Mouse (Mus musculus) layer of hippocampus, postnatal 14 days (tissue): ENCODE data around the gene Arnt. TPM values are rescaled to one million over a fixed set of nuclear protein-coding genes. Genes with fewer than 3 reads are reported as not detected.

Source experiments
- DNase-seq, 2 experiments: peaks; one replicate each; pipeline ENCODE4 v3.0.0; 2021 to 2022; ENCODE audit warnings: low spot score in 2 of 2, mixed read lengths in 1 of 2
- total RNA-seq, 2 experiments: library from RNA; stranded (reverse); gene quantifications; 2 replicates each; pipeline ENCODE4 v1.2.3; 2021

Gene Arnt
- total RNA-seq, 2 experiments from 2014 or later: 35.7 to 36.9 TPM

DNA sequence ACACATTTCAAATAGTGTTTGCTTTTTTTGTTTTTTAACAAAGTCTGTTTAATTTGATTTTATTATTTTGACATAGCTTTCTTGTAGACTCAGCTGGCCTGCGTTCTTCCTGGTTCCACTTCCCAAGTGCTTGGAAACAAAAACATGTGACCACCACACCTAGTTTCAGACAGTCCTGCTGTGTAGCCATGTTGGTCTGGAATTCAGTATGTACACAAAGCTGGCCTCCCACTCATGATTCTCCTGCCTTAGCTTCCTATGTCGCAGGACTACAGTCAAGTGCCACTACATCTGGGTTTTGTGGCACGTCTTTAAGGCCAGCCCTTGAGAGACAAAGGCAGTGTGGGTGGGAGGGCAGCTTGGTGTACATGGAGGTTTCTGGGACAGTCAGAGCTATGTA, 16.7 kb downstream of the Arnt start:
- DNase-seq: no peak

DNA sequence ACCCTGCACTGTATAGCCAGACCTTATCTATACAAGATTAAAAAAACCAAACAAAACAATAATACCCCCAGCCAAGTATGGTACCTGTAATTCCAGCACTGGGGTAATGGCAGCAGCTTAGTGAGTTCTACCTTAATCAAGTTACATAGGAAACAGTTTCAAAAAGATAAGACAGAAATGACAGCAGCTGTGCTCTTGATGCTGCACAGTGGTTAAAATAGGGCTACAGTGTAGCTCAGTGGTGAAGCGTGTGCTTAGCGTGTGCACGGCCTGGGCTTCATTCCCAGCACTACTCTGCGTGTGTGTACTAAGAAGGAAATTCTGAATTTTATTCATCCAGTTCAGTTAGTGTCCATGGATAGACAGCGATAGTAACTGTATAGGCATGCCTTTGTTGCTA, 22.2 kb downstream of the Arnt start:
- DNase-seq: no peak

DNA sequence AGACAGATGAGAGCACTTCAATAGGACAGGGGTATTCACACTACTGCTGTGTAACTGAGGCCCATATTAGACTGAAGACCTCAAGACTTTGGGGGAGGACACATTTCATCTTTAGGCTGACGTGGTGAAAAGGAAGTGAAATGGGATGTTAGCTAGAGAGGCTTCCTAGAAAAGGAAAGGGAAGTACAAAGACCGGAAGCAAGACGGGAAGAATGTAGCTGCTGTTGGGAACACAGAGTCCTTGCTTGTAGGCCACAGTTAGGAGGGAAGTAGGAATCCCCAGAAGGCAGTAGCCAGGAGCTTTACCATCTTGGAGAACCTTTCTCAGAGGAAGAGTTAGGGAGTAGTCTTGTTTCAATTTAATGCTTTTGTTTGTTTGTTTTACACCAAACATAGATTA, 23.6 kb downstream of the Arnt start:
- no peak for DNase-seq

DNA sequence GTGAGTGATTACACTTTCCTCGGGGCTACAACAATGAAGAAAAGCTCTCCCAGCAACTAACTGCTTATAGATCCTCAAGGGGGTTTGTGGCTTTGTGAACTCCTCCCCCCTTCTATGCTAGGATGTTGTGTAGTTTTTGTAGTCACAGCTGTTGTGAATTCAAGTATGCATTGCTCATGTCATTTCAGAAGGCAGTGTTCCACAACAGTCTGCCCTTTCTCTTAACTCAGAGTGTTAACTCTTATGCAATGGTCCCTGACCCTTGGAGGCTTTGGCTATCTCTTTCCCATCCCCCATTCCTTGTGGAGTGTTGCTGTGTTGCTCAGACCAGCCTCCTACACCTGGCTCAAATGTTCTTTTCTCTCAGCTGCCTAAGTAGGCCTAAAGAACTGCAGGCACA, 25.2 kb downstream of the Arnt start:
- no peak for DNase-seq

DNA sequence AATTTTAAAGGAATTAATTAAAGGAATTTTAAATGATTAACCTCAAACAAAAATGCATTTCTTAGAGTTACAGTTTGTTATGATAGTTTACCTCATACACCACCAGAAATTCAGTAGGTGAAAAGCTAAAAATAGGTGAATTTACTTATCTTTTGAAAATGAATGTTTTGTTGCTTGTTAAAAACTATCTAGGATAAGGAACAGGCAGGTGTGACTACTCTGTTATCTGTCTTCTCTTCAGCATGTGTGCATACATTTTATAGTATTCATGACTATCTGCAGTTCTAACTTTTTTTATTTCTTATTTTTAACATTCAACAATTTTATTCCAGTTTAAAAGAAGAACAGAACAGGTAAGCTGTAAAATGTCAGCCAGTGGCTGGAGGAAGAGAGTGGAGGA, 29.7 kb downstream of the Arnt start:
- DNase-seq: no peak

DNA sequence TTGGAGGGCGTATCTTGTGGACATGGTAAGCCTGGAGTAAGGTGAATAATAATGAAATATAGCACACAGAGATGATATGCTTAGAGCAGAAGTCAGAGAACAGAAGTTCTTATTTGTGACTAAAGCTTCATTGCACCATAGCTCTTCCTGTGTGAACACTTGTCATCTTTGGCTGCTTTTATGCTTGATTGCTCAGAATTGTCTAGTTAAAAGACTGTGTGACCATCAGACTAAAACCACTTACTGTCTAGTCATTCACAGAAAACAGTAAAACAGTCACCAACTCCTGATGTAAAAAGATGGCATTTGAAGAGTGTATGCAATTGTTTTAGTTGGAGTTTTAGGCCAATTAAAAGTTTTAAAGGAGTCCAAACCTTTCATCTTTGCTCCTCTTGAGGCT, 44.8 kb downstream of the Arnt start:
- DNase-seq: no peak

DNA sequence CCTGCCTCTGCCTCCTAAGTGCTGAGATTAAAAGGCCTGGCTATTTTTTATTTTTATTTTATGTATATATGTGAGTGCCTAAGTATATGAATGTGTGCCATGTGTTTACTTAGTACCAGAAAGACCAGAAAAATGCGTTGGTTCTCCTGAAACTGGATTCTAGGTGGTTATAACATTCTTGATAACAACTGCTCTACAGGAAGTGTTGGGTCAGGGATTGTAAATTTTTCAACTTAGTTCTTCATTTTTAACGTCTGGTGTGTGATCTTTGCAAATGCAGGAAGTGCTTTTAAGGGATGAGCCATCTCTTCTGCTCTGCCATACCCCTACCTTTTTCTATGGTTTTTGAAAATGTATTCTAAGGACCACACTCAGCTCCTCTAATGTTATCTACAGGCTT, 52.2 kb downstream of the Arnt start:
- no peak for DNase-seq

DNA sequence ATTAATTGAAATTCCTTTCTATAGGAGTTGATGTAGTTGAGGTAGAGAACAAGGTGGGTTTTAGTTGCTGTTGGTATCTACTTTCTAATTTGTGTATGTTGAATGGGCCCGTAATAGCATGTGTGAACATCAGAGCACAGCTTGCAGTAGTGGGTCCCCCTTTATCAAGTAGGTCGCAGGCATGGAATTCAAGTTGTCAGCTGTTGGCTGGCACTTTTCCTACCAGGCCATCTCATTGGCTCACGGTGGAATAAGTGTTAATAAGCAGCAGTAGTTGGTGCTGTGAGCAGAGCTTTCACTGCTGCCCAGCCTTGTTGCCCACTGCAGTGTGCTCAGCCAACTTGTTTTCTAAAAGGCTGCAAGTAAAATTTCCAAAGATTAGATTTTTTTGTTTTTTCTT, 54.5 kb downstream of the Arnt start:
- DNase-seq: no peak

DNA sequence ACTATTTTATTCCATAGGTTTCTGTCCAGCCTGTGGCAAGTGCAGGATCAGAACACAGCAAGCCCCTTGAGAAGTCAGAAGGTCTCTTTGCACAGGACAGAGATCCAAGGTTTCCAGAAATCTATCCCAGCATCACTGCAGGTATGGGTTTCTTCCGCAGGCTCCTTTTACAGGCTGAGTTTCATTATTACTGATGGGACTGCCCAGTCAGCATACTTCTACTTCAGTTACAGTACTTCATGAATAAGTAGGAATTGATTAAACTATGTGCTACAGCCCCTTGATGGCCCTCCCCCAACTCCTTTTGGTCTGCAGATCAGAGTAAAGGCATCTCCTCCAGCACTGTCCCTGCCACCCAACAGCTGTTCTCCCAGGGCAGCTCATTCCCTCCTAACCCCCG, 56.0 kb downstream of the Arnt start:
- no peak for DNase-seq

DNA sequence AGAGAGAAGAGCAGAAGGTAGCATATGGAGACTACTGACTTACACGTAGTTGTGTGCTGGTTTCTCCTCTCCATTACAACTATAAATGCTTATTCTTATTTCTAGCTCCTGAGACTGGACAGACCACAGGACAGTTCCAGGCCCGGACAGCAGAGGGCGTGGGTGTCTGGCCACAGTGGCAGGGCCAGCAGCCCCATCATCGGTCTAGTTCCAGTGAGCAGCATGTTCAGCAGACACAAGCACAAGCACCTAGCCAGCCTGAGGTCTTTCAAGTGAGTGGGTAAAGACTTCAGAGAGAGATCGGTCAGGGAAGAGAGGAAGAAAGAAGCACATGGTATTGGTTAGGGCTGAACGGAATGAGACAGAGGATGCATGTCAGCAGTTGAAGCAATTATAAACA, 60.2 kb downstream of the Arnt start:
- DNase-seq: peak; percentile 34 to 36

DNA sequence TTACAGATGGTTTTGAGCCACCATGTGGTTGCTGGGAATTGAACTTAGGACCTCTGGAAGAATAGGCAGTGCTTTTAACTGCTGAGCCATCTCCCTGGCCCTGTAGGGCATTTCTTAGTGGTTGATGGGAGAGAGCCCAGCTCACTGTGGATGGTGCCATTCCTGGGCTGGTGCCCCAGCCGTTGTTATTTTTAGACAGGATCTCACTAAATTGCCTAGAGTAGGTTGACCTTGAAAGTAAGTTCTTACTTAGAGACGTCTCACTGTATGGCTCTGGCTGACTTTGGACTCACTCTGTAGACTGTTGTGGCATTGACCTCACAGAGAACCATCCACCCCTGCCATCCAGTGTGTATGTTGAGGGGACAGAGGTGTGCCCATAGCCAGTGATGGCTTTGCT, 64.0 kb downstream of the Arnt start:
- no peak for DNase-seq

DNA sequence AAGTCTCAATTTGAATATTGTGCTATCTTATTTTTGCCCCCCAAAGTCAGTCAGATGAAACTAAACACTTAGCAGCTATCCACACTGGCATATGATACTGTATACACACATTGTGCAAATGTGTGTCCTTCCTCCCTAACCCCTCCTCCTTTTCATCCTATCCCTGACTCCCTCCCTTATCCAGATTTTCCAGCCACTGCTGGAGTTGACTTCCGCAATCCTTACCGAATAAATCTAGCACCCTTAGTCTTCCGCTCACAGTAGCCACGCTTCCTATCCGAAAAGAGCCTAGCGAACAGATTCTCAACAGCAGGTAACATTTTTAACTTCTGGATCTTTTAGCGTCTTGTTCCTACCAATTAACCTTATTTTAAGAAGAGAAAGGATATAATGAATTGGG, 64.8 kb downstream of the Arnt start, which contains the start of gene Ctsk:
TSS of gene Ctsk (plus strand) at position 233 of the 400 bp plus-strand sequence.
- no peak for DNase-seq

DNA sequence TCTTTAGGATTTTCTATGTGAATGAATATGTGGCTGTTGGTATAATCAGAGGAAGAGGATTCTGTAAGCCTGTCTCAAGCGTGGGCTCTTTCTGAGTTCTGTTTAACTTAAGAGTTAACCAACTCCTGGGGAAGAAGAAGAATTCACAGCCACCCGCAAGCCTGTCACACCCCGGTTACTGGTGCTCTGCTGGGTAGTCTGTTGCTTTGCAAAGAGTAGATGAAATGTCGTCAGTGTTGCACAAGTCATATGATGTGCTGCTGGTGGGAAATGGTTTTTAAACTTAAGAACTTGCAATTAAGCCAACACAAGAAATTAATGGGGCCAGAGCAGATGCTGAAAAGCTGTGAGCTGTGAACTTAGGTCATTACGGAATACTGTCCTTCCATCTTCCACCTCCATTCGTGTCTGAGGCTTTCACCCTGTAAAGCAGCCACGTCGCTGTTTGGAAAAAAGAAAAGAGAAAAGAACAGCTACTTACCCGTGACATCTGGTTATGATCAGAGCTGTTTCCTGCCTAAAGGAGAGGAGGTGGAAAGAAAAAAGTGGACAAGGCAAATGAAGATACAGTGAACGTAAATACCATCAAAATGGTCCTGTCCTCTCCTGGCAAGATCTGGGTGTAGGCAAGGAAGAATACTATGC, 65.4 kb downstream of the Arnt start:
- DNase-seq: no peak

DNA sequence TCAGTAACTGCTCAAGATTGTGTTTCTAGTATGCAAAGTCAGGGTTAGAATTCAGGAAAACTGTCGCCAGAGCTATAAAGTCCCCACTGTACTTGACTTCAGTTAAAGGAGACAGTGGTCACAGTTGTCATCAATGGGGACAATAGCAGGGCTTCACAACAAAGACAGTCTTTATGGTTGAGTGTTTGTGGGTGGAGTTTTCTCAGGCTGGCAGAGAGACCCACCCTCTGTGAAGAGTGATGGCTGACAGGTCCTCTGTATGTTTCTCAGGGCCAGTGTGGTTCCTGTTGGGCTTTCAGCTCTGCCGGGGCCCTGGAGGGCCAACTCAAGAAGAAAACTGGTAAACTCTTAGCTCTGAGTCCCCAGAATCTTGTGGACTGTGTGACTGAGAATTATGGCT, 68.1 kb downstream of the Arnt start:
- DNase-seq: no peak

DNA sequence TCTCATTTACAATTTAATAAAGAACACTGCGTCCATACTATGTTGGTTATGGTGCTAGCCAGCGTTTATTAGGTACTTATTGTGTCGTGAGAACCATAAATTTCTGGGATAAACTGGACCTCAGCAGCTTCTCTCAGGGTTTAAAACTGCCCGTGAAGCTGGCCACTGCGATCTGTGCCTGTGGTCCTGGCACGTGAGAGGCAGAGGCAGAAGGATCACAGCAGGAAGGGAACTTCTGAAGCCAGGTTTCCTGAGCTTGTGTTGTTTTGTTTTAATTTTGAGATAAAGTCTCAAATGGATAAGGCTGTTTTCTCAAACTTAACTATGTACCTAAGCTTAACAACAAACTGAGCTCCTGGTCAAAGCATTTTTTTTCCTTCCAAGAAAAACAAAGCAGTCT, 75.2 kb downstream of the Arnt start:
- DNase-seq: no peak

DNA sequence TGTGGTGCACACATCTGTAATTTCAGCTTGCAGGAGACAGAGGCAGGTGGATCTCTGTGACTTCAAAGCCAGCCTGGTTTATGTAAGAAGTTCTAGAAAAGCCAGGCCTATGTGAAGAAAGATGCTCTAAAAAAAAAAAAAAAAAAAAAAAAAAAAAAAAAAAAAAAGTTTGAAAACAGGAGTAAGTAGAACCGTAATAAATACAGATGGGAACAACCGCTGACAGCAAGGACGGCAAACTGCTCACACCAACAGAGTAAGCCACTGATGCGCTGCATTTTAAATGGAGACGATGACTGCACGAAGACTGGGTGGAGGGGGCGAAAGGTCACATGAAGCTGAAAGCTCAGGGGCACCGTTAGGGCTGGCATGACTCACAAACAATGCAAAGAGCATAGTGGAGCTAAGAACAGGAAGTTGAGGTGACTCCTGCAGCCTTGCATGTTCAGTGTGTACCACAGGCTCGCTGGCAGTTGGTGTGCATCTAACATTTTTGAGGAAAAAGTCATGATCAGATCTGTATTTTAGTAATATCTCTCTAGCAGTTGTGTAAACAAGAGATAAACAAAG, 77.5 kb downstream of the Arnt start:
- no peak for DNase-seq

DNA sequence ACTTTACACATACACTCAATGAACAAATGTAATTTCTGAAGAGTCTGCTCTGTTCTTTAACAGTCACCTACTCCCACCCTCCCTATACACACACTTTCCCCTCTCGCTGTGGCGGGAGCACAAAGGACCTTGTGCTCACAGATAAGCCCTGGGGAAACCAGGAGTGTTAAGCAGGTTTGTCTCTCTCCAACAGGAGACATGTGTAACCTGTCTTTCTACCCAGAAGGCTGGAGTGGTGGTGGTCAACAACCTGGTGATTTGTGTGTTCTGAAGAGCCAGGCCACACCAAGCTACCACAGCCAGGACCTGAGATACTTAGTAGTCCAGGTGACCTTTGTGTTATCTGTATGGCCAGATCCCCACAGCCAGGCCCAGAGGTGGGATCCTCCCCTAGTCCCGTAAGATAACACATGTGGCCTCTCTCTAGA, 82.4 kb downstream of the Arnt start:
- DNase-seq: no peak

DNA sequence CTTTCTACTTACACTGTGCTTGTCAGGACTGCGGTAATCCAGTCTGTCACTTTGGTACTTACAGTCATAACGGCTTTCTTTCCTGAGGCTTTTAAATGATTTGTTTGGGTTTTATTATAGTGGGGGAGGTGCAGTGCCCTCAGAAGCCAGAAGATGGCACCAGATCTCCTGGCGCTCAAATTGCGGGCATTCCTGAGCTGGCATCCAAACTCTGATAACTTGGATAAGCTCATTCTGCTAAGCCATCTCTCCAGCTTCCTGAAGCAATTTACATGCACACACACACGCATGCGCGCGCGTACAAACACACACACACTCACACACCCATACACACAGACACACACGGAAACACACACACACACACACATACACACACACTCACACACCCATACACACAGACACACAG, 83.3 kb downstream of the Arnt start:
- DNase-seq: peak; percentile 68 to 82

DNA sequence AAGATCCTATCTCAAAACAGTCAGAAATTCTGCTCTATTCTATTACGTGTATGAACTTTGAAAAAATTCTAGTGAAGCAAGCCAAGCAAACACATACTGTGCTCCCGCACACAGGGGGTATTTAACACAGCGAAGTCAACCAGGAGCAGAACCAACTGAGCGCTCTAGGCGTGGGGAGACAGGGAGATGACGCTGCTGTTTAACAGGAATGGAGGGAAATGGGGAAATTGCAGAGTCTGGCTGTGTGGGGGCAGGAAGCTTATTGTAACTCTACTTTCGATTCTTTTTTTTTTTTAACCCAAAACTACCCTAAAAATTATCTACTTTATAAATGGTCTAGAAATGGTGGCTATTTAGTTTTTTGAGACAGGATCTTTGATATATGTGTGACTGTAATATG, 84.7 kb downstream of the Arnt start:
- DNase-seq: peak in 1 of 2 experiments; percentile 36

DNA sequence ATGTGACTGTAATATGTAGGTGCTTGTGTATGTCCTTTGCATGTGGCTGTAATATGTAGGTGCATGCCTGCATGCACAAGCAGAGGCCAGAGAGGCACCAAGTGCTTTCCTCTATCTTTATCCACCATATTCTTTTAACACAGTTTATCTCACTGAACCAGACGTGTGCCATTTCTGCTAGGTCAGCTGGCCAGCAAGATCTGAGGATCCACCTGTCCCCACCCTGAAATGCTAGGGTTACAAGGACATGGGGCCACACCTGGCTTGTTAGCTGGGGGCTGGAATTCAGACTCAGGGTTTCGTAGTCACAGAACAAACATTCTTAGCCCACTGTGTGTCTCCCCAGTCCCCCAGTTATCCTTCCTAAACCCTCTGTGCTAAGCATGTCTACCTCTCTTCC, 85.1 kb downstream of the Arnt start:
- DNase-seq: no peak

DNA sequence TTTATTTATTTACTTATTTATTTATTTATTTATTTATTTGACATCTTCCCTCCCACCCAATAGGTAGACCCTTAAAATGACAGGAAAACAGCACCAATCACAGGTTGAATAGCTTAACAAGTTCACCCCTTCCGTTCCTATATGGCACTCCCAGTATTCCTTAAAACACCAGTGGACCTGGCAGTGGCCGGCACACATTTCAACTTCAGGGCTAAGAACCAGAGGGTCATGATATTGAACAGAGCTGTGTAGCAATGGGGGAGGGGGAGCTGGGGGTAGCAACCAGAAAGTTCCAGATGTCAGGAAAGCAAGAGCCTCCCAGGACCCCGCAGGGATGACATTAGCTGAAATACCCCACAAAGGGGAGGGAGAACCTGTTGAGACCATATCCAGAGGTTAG, 85.9 kb downstream of the Arnt start:
- DNase-seq: no peak

DNA sequence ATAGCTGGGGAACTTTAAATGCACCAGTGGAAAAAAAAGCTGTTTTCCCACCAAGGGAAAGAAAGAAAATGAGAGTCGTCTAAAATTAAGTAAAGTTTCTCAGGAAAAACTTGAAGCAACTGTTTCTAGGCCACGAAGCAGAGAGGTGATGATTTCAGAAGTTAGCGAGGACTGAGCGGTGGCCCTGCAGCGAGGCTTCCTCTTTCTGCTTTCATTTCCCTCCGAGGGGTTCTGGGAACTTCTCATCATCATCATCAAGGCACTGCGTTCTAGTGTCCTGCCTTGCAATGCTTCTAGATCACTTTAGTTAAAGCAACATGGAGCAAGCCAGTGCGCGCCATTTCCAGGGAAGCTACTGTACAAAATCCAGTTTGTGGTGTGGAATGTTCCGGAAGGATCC, 87.0 kb downstream of the Arnt start:
- no peak for DNase-seq

DNA sequence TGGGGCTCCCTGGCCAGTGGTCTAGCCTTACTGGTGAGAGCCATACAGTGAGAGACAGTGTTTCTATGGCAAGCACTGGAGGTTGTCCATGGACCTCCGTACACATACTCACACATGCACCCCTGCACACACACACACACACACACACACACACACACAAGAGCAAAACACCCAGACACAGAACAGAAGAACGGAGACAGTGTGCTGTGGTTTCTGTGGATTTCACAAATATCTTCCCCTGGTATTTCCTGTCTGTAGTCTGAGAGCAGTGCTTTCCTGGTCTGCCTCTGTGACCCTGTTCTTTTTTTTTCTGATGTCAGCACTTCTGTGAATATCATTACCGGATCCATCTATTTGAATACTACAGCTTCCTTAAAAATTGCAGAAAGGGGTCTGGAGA, 89.5 kb downstream of the Arnt start:
- no peak for DNase-seq
